Mouse (Mus musculus) testis, postnatal 10 days (tissue): ENCODE data around the gene Psma4.
"Not testable (repeated sequence)": the region's sequence is repeated elsewhere in the genome, so short reads cannot be mapped to it uniquely, and the experiment has no call there.

Experiments
- DNase-seq: peaks from one replicate; pipeline ENCODE4 v3.0.0; 2021; ENCODE audit warnings: low spot score

Psma4 gene

GRCm38 (mm10) chr9:54950575-54951321 is at the start of gene Psma4, which contains the start of gene AY074887:
TSS of gene Psma4 (plus strand) at chr9:54950790.
TSS of gene AY074887 (minus strand) at chr9:54950998.
- DNase-seq = peak; percentile 96

DNA sequence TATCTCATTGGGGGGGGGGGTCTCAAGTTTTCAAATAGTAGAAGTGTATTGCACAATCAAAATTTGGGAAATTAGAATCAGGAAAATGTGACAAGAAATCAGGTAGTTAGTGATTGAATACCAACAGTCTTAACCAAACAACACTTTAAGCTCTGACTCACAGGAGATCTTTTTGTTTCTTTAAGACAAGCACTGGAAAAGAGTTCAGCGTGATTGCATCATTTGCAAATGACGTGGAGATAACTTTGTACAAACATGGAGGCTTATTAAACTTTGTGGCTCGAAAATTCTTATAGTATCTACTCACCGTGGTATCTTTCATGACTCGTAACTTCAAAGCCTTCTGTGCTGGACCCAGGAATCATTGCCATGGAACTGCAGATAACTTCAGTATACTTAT is 41.1 kb upstream of the Psma4 start:
- DNase-seq = no peak

GRCm38 (mm10) chr9:54915576-54915975 is 35.0 kb upstream of the Psma4 start:
- DNase-seq = no peak

GRCm38 (mm10) chr9:54916401-54916800 is 34.2 kb upstream of the Psma4 start:
- peak; percentile 46 for DNase-seq

DNA sequence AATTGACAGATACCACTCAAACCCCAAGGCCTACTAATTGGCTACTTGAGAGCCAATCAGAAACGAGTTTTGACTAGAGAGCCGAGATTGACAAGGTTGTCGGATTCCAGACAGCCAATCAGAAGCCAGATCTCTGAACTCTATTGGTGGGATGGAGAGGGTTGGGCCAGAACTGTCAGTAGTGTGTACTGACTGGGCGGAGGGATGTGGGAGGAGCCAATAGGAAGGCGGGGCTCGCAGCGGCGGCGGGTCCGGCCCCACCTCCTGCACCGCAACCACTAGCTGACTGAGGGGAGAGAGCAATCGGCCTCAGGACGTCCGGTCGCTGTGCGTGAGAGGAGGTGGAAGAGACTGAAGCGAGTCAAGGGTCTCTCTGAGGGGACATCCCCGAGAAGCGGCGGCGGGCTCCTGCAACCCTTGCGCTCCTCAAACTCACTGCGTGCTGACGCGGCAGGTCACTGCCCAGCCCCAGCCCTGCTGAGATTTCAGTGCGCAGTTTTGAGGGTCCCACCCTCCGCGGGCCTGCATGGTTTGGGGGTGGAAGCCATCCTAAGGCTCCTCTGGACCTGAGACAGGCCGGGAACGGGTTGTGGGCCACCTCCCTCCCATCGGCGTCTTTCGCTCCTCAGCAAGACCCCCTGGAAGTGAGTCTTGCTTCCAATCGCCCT is 33.4 kb upstream of the Psma4 start, which contains the start of gene Hykk:
TSS of gene Hykk (plus strand) at position 274 of the 668 bp plus-strand sequence.
- DNase-seq = peak; percentile 93

DNA sequence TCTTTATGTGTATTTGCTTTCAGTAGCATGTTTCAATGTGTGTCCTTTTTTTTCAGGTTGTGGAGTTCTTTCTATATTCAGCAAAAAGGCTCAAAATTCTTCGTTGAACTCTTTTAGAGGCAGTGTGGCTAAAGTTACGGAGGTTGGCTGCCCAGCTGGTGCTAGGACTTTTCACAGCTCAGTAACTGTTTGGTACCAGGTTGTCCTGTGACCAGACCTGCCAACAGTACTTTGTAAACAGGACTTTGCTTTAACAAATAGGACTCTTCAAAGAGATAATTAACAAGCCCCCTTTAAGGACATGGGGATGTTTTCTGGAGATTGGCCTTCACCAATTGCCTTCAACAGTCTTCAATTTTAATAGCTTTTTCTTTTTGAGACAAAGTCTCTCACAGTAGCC is 32.4 kb upstream of the Psma4 start:
- DNase-seq = no peak

GRCm38 (mm10) chr9:54918781-54919180 is 31.8 kb upstream of the Psma4 start:
- no peak for DNase-seq

DNA sequence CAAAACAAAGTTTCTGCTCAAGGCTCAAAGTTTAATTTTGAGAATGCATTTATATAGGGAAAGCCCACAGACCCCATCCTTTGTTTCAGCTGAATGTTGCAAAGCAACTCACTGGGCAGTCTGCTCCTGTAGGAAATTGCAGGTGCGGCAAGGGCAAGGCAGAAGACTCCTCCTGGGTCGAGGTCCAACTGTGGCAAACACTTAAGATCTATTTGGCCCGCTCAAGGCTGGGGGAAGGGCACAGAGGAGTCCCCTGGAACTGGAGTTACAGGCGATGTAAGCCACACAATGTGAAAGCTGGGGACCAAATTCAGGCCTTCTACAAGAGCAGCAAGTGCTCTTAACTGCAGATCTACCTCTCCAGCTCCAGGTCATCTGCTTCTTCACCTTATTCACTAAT is 30.6 kb upstream of the Psma4 start:
- DNase-seq = no peak

DNA sequence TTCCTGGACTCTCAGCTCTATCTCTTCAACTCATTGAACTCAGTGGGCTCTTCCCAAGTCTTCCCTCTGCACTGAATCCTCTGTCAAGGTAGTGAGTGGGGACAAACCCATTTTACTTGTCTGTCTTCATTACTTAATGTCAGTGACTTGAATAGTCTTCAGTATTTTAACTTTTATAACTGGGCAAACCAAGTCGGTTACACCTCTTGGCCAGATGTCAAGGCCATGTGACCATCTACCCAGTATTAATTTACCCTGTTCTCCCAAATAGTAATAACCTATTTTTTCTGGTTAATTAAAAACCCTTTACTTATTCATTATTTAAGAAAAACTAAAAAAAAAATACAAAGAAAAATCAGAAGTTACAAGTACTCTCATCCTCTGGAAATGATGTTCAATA is 19.8 kb upstream of the Psma4 start:
- no peak for DNase-seq

GRCm38 (mm10) chr9:54931765-54932164 is 18.8 kb upstream of the Psma4 start:
- no peak for DNase-seq

- DNase-seq = no peak
These were observed 18.2 kb upstream of the Psma4 start for GRCm38 (mm10) chr9:54932379-54932778.

DNA sequence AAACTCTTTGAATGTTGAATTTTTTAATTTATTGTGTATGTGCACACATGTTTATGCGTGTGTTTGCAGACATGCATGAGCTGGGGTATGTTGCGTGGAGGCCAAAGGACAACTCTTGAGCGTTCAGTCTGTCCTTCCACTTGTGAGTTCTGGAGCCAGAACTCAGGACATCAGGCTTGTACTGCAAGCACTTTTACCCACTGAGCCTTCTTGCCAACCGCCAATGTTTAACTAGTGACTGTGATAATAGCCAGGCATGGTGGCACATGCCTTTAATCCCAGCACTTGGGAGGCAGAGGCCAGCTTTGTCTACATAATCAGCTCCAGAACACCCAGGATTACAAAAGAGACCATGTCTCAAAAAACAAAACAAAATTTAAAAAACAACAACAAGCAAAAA is 8.5 kb upstream of the Psma4 start:
- DNase-seq = no peak

- DNase-seq = no peak
These were observed 6.1 kb upstream of the Psma4 start for GRCm38 (mm10) chr9:54944467-54944866.

- DNase-seq = no peak
These were observed 4.3 kb upstream of the Psma4 start for GRCm38 (mm10) chr9:54946256-54946655.

DNA sequence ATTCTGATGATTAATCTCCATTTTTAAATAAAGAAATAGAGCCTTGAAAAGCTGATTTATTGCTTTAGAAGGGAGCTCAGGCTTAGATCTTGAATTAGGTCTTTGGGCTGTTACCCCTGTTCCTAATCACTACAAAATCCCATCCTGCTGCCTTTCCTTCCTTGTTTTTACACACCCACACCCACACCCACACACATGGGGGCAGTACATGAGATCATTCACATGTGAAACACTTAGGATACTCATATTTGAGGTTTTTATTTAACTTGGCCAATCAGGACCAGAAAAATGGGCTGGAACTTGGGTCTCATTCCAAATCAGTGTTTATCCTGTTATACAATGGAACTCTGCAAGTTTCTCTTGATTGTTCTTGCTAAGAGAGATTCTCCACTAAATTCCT is 1.1 kb upstream of the Psma4 start:
- no peak for DNase-seq

DNA sequence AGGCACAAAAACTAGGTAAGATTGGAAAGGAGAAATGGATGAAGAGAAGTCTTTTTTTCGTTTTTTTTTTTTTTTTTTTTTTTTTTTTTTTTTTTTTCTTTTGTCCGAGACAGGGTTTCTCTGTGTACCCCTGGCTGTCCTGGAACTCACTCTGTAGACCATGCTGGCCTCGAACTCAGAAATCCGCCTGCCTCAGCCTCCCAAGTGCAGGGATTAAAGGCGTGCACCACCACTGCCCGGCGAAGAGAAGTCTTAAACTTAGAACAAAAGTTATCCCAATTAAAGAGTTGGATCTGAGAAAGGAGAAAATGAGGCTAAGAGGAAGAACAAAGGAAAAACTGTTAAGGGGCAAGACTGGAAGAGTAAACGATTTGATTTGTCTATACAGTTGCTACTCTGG is 428 bp upstream of the Psma4 start:
- DNase-seq = not testable (repeated sequence)

DNA sequence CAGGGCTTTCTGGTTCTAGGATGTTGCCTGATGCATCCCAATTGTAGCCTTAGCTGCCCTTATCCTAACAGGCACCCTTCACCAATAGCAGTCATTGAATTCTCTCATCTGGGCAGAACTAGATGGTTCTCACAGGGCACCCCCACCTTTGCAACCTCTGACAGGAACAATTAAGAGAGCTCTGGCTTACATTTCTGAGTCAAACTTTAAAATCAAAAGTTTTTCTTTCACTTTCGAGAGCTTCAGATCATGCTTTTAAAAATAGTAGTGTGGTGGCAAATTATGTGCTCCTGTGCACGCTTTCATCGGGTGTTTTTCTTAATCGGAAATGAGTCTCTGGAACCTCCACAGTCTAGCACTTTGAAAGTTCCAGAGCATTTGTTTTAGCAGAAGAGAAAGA is 10.5 kb downstream of the Psma4 start:
- no peak for DNase-seq

DNA sequence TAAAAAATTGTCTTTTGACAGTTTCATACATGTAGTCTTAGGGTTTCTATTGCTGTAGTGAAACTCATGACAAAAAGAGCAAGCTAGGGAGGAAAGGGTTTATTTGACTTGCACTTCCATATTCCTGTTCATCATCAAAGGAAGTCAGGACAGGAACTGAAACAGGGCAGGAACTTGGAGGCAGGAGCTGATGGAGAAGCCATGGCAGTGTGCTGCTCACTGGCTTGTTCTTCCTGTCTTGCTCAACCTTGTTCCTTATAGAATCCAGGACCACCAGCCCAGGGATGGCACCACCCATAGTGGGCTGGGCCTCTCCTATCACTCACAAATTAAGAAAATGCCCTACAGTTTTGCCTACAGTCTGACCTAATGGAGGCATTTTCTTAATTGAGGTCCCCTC is 13.1 kb downstream of the Psma4 start:
- DNase-seq = no peak

GRCm38 (mm10) chr9:54969972-54970637 is 19.5 kb downstream of the Psma4 start:
- no peak for DNase-seq

GRCm38 (mm10) chr9:54980674-54981073 is 30.1 kb downstream of the Psma4 start, which contains the start of gene Chrna5:
TSS of gene Chrna5 (plus strand) at chr9:54980880.
- no peak for DNase-seq

DNA sequence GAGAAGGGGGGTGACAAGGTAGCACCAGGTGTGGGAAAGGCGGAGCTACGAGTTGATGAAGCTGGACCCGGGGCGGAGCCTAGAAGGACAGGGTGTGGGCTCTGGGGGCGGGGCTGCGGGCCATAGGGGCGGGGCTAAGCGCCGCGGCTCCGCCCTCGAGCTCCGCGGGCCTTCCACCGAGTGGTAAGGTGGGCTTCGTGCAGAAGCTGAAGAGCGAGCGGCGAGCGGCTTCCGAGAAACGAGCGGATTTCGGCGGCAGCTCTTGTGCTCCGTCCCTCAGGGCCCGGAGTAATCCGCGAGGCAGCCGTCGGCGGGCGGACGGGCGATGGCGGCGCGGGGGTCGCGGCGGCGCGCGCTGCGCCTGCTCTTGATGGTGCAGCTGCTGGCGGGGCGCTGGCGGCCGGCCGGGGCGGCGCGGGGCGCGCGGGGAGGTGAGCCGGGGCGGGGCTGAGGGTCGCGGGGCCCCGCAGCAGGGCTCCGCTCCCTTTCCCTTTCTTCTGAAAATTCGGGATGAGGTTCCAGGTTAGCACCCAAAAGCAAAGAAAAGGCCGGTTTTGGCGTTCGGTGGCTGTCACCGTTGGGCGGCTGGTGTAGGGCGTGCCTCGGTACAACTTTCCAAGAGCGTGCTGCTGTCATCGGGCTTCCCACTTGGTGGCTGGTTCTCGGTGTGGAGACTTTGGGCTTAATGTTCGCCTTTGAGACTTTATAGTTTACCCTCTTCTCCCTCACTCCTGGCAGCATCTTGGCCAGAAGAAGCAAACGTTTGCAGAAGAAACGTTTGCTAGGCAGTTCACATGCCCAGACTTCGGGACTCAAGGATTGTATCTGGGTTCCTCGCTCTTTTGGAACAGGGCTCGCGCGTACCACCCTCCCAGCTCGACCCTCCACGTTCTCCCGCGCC is 31.0 kb downstream of the Psma4 start:
- DNase-seq = peak; percentile 61

- no peak for DNase-seq
These were observed 31.8 kb downstream of the Psma4 start for GRCm38 (mm10) chr9:54982401-54982800.
